ENCODE assay signal across 34 mouse cellular contexts in the genomic region with DNA sequence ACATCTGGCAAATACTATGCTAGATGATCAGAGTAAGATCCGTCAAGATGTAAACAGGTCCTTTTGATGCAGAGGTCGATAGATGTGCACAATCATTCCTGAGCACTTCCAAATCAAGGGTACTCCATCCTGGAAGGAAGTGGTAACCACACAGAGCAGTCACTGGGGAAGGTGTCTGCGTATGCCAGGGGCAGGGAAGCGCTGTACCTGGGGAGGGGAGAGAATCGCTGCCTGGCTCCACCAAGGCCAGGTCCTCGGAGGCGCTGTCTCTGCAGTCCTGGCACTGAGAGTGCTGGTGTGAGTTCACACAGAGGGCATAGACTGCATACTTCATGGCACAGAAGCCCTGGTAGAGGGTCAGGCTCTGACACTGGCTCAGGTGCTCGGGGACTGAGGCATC.
"Had no signal": no experiment of that assay in that cellular context is flagged by ENCODE, and none has a peak within 500 bp of the region (broad histone marks: within the 10 kb centered on the region; RNA-seq: fewer than 3 reads in every experiment).

No protein-coding gene starts in this region.

- H3K4me2 ChIP-seq: heart, embryonic 12.5 days; heart, embryonic 13.5 days; heart, embryonic 15.5 days; hindbrain, embryonic 12.5 days; hindbrain, embryonic 13.5 days; hindbrain, embryonic 14.5 days; hindbrain, embryonic 15.5 days; intestine, embryonic 15.5 days; kidney, embryonic 15.5 days had no signal

- H3K27me3 ChIP-seq: heart, embryonic 12.5 days; heart, embryonic 13.5 days; heart, embryonic 15.5 days; hindbrain, embryonic 12.5 days; hindbrain, embryonic 13.5 days; hindbrain, embryonic 15.5 days; intestine, embryonic 15.5 days; kidney, embryonic 15.5 days had no signal

- H3K4me1 ChIP-seq: heart, embryonic 12.5 days; heart, embryonic 13.5 days; heart, embryonic 15.5 days; hindbrain, embryonic 10.5 days; hindbrain, embryonic 12.5 days; hindbrain, embryonic 13.5 days; hindbrain, embryonic 15.5 days; intestine, embryonic 15.5 days; kidney, embryonic 15.5 days had no signal

- H3K4me3 ChIP-seq: heart, embryonic 12.5 days; heart, embryonic 13.5 days; heart, embryonic 15.5 days; hindbrain, embryonic 10.5 days; hindbrain, embryonic 12.5 days; hindbrain, embryonic 13.5 days; hindbrain, embryonic 15.5 days; intestine, embryonic 15.5 days; kidney, embryonic 15.5 days; layer of hippocampus, adult 2 months; left cerebral cortex, adult 2 months had no signal

- H3K27ac ChIP-seq: heart, embryonic 13.5 days; heart, embryonic 15.5 days; hindbrain, embryonic 10.5 days; hindbrain, embryonic 12.5 days; hindbrain, embryonic 13.5 days; hindbrain, embryonic 14.5 days; hindbrain, embryonic 15.5 days; hindbrain, postnatal 0 days; intestine, embryonic 15.5 days; kidney, embryonic 15.5 days; kidney, postnatal 0 days; layer of hippocampus, adult 2 months; left cerebral cortex, adult 2 months had no signal

- ATAC-seq: hindbrain, embryonic 16.5 days; hindbrain, postnatal 0 days; inflammation-experienced regulatory T-cells, adult 6 months; intestine, embryonic 15.5 days; intestine, embryonic 16.5 days; intestine, postnatal 0 days had no signal

- H3K9ac ChIP-seq: heart, embryonic 12.5 days; heart, embryonic 13.5 days; heart, embryonic 15.5 days; hindbrain, embryonic 12.5 days; hindbrain, embryonic 13.5 days; hindbrain, embryonic 14.5 days; hindbrain, embryonic 15.5 days; intestine, embryonic 15.5 days; kidney, embryonic 15.5 days had no signal

- H3K9me3 ChIP-seq: heart, embryonic 12.5 days; heart, embryonic 13.5 days; heart, embryonic 15.5 days; hindbrain, embryonic 10.5 days; hindbrain, embryonic 12.5 days; hindbrain, embryonic 13.5 days; hindbrain, embryonic 15.5 days; intestine, embryonic 15.5 days; kidney, embryonic 15.5 days had no signal

- DNase-seq: heart, postnatal 10 days; heart, postnatal 14 days; heart, postnatal 36 days; heart, postnatal 4 days; kidney, adult 11 months; kidney, adult 18-20 months; kidney, adult 2 months; kidney, adult 8-10 months; kidney, adult 9 months; kidney, postnatal 10 days; kidney, postnatal 14 days; kidney, postnatal 25 days; kidney, postnatal 36 days; kidney, postnatal 4 days; layer of hippocampus, adult 9-11 months; layer of hippocampus, postnatal 36 days had no signal
